ENCODE assay signal across 16 mouse cellular contexts in genomic region chr9:114536628-114537027, GRCm38 (mm10). TPM values are rescaled to one million over a fixed set of nuclear protein-coding genes. Genes with fewer than 3 reads are reported as not detected.
A peak's percentile ranks its signal among the peaks of the same experiment; 100 is the strongest.
DNase-seq lines count a peak whose midpoint lies in the region; ATAC-seq lines count a peak whose summit lies in the region.
"Had no signal": no experiment of that assay in that cellular context is flagged by ENCODE, and none has a peak within 500 bp of the region (broad histone marks: within the 10 kb centered on the region; RNA-seq: fewer than 3 reads in every experiment).

No protein-coding gene starts in this region.

- H3K27me3 ChIP-seq in forebrain, embryonic 12.5 days, result 0 out of 2 replicates have a peak, but pooled peaks cover 7% of the 10 kb centered on the region
- H3K27me3 ChIP-seq in forebrain, embryonic 16.5 days (replicated peaks; ENCODE audit: control insufficient read depth, insufficient read depth, low read length), result 0 out of 2 replicates have a peak, but pooled peaks cover 2% of the 10 kb centered on the region
- H3K27me3 ChIP-seq in lung, embryonic 16.5 days (ENCODE audit: control insufficient read depth, insufficient read depth, low read depth, low read length), result no peaks in the 10 kb centered on the region
- H3K27me3 ChIP-seq in liver, embryonic 12.5 days (replicated peaks), result no peaks in the 10 kb centered on the region

- no peaks in the 10 kb centered on the region for H3K9me3 ChIP-seq in forebrain, embryonic 12.5 days
- no peaks in the 10 kb centered on the region for H3K9me3 ChIP-seq in forebrain, embryonic 16.5 days (ENCODE audit: control insufficient read depth, low read length)
- no peaks in the 10 kb centered on the region for H3K9me3 ChIP-seq in lung, embryonic 16.5 days (ENCODE audit: control insufficient read depth, low read length)
- no peaks in the 10 kb centered on the region for H3K9me3 ChIP-seq in liver, embryonic 12.5 days (replicated peaks)

- 10% methylated on average over 2 of the region's 2 CpGs for WGBS in forebrain, embryonic 12.5 days
- 25% methylated on average over 2 of the region's 2 CpGs for WGBS in forebrain, embryonic 16.5 days
- 58% methylated on average over 2 of the region's 2 CpGs for WGBS in lung, embryonic 16.5 days
- WGBS in liver, embryonic 12.5 days (ENCODE audit: insufficient replicate concordance), result 56% methylated on average over 2 of the region's 2 CpGs

- H3K36me3 ChIP-seq in forebrain, embryonic 12.5 days (replicated peaks), result no peaks in the 10 kb centered on the region
- H3K36me3 ChIP-seq in forebrain, embryonic 16.5 days (ENCODE audit: control insufficient read depth, insufficient read depth), result no peaks in the 10 kb centered on the region
- no peaks in the 10 kb centered on the region for H3K36me3 ChIP-seq in lung, embryonic 16.5 days (ENCODE audit: control insufficient read depth, insufficient read depth, low read length)
- no peaks in the 10 kb centered on the region for H3K36me3 ChIP-seq in liver, embryonic 12.5 days

- peak; percentile 39; the same call in 1 of the 2 replicates for ATAC-seq in forebrain, embryonic 12.5 days (ENCODE audit: low FRiP score)
- no peak for ATAC-seq in forebrain, embryonic 16.5 days
- peak; percentile 36; the same call in 1 of the 2 replicates for ATAC-seq in lung, embryonic 16.5 days (ENCODE audit: low read depth)
- ATAC-seq in liver, embryonic 12.5 days, result 0 out of 2 replicates have a peak, but pooled peaks have one; percentile 13
- ATAC-seq: forebrain, postnatal 0 days had no signal

- no peak overlapping the region for H3K27ac ChIP-seq in forebrain, embryonic 12.5 days
- H3K27ac ChIP-seq in forebrain, embryonic 16.5 days (ENCODE audit: low read length), result no peak overlapping the region
- H3K27ac ChIP-seq in lung, embryonic 16.5 days (ENCODE audit: low read length), result no peak overlapping the region
- H3K27ac ChIP-seq in liver, embryonic 12.5 days, result peak overlapping the region; percentile 51; the same call in 1 of the 2 replicates

- no peak overlapping the region for H3K9ac ChIP-seq in forebrain, embryonic 12.5 days
- no peak overlapping the region for H3K9ac ChIP-seq in forebrain, embryonic 16.5 days (replicated peaks; ENCODE audit: low read depth, low read length)
- H3K9ac ChIP-seq in lung, embryonic 16.5 days (ENCODE audit: low read length), result no peak overlapping the region
- no peak overlapping the region for H3K9ac ChIP-seq in liver, embryonic 12.5 days
- H3K9ac ChIP-seq: forebrain, postnatal 0 days had no signal

- DNase-seq in lung, postnatal 36 days, result no peak
- peak; percentile 26 for DNase-seq in adipocyte (ENCODE audit: low spot score)
- DNase-seq in gastrocnemius, adult 8-10 months (ENCODE audit: low spot score in 2 of 2), result no peak
- DNase-seq in spleen, adult 18-20 months, result no peak
- DNase-seq: B cell, adult 2 months; cerebellum, postnatal 36 days; forebrain, postnatal 0 days; kidney, postnatal 25 days had no signal

- H3K4me1 ChIP-seq in forebrain, embryonic 12.5 days, result peaks cover 19% of the 10 kb centered on the region
- H3K4me1 ChIP-seq in forebrain, embryonic 16.5 days (replicated peaks; ENCODE audit: control insufficient read depth, insufficient read depth, low read length), result no peaks in the 10 kb centered on the region
- peaks cover 21% of the 10 kb centered on the region for H3K4me1 ChIP-seq in lung, embryonic 16.5 days (replicated peaks; ENCODE audit: control insufficient read depth, insufficient read depth, low read length)
- H3K4me1 ChIP-seq in liver, embryonic 12.5 days, result peaks cover 48% of the 10 kb centered on the region

- H3K4me2 ChIP-seq in forebrain, embryonic 12.5 days, result no peak overlapping the region
- H3K4me2 ChIP-seq in forebrain, embryonic 16.5 days (ENCODE audit: low read length), result no peak overlapping the region
- no peak overlapping the region for H3K4me2 ChIP-seq in lung, embryonic 16.5 days (ENCODE audit: low read depth, low read length)
- no peak overlapping the region for H3K4me2 ChIP-seq in liver, embryonic 12.5 days

- H3K4me3 ChIP-seq in forebrain, embryonic 12.5 days (replicated peaks), result no peak overlapping the region
- no peak overlapping the region for H3K4me3 ChIP-seq in forebrain, embryonic 16.5 days (replicated peaks; ENCODE audit: low read length)
- H3K4me3 ChIP-seq in lung, embryonic 16.5 days (ENCODE audit: low read length), result no peak overlapping the region
- no peak overlapping the region for H3K4me3 ChIP-seq in liver, embryonic 12.5 days
- H3K4me3 ChIP-seq: megakaryocyte, embryonic 14.5 days had no signal

RNA-seq across cellular contexts. Expression of gene C130032M10Rik, which starts 21.1 kb away (rescaled TPM):
- not detected in 2 replicates for polyA plus RNA-seq in forebrain, embryonic 12.5 days (2016; fragmentation: Nextera tagmentation; extraction: Ambion mirVana)
- polyA plus RNA-seq in forebrain, embryonic 16.5 days (2015; fragmentation: Nextera tagmentation; extraction: Ambion mirVana), result not detected in 2 replicates
- polyA plus RNA-seq in lung, embryonic 16.5 days (2015; fragmentation: Nextera tagmentation; extraction: Ambion mirVana), result 0.21 and 0.72 TPM in 2 replicates
- polyA plus RNA-seq in liver, embryonic 12.5 days (2016; fragmentation: Nextera tagmentation; extraction: Ambion mirVana), result 0.18 and 0.22 TPM in 2 replicates
- total RNA-seq in gastrocnemius, adult 8-10 months (2022), result not detected
- total RNA-seq: forebrain, postnatal 0 days; left cerebral cortex, postnatal 36 days had no signal
- polyA plus RNA-seq: brain, embryonic 14.5 days; forebrain, postnatal 0 days had no signal

RNA-seq across cellular contexts. Expression of gene Trim71, which starts 27.5 kb away (rescaled TPM):
- polyA plus RNA-seq in forebrain, embryonic 12.5 days (2016; fragmentation: Nextera tagmentation; extraction: Ambion mirVana), result 0.36 and 0.52 TPM in 2 replicates
- polyA plus RNA-seq in forebrain, embryonic 16.5 days (2015; fragmentation: Nextera tagmentation; extraction: Ambion mirVana), result 0.12 and 0.13 TPM in 2 replicates
- 0.79 and 0.87 TPM in 2 replicates for polyA plus RNA-seq in lung, embryonic 16.5 days (2015; fragmentation: Nextera tagmentation; extraction: Ambion mirVana)
- polyA plus RNA-seq in liver, embryonic 12.5 days (2016; fragmentation: Nextera tagmentation; extraction: Ambion mirVana), result 1.7 and 2.0 TPM in 2 replicates
- not detected for total RNA-seq in gastrocnemius, adult 8-10 months (2022)
- polyA plus RNA-seq: heart, postnatal 0 days had no signal

RNA-seq across cellular contexts. Expression of gene Ccr4, which starts 31.9 kb away (rescaled TPM):
- polyA plus RNA-seq in forebrain, embryonic 12.5 days (2016; fragmentation: Nextera tagmentation; extraction: Ambion mirVana), result not detected in 2 replicates
- polyA plus RNA-seq in forebrain, embryonic 16.5 days (2015; fragmentation: Nextera tagmentation; extraction: Ambion mirVana), result not detected in 2 replicates
- polyA plus RNA-seq in lung, embryonic 16.5 days (2015; fragmentation: Nextera tagmentation; extraction: Ambion mirVana), result 0.11 and 0.25 TPM in 2 replicates
- polyA plus RNA-seq in liver, embryonic 12.5 days (2016; fragmentation: Nextera tagmentation; extraction: Ambion mirVana), result not detected in 2 replicates
- not detected for total RNA-seq in gastrocnemius, adult 8-10 months (2022)
- total RNA-seq: forebrain, postnatal 0 days; left cerebral cortex, postnatal 36 days had no signal
- polyA plus RNA-seq: brain, embryonic 14.5 days; forebrain, postnatal 0 days; heart, postnatal 0 days had no signal
